Mouse (Mus musculus) bone marrow macrophage, adult 2 months (primary cell): ENCODE data around the gene Apbb2.

ENCODE experiments used
- CTCF ChIP-seq: IDR thresholded peaks from 2 replicates; pipeline ENCODE4 v1.5.1; 2012; ENCODE audit warnings: low read depth, mild to moderate bottlenecking, low read length, moderate library complexity
- POLR2A ChIP-seq: IDR thresholded peaks from 2 replicates; pipeline ENCODE4 v1.6.1; 2012; ENCODE audit warnings: mild to moderate bottlenecking, low read depth, low read length, borderline replicate concordance

DNA sequence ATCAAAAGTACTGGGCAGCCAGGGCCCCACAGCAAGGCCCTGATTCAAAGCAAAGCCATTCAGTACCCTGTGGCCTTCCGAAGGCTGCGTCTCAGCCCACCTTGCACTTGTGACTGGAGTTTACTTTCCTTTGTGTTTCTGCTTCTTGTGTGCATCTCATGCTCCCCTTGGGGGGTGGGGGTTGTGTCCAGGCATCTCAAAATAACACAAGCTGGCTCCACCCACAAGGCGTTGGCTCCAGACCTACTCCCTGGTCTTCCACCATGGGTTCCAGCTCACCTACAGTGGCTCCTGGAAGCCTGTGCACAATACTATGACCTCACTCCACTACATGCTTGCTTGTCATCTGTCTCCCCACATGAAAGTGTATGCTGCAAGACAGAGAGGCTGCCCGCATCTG is 88.2 kb downstream of the Apbb2 start:
- TF ChIP-seq CTCF: no peak
- TF ChIP-seq POLR2A: no peak
